Mouse (Mus musculus) lung, postnatal 0 days (tissue): ENCODE measurements around the gene Trim15. TPM values are rescaled to one million over a fixed set of nuclear protein-coding genes. Genes with fewer than 3 reads are reported as not detected.

Experiments
- ATAC-seq: fragments of 200-750 bp; cut with Nextera tagmentation; 2 replicates; pipeline ENCODE4 v1.8.0; 2017; ENCODE audit warnings: moderate library complexity
- DNase-seq: peaks from one replicate; pipeline ENCODE4 v3.0.0-alpha.2; 2016; ENCODE audit warnings: low spot score
- H3K27ac ChIP-seq: fragments of 300-500 bp; sonication (generic); 2 replicates; pipeline ENCODE4 v1.5.1; 2014; ENCODE audit warnings: antibody characterized with exemption, mild to moderate bottlenecking, low read length, mixed read lengths
- H3K27me3 ChIP-seq: fragments of 300-500 bp; sonication (generic); replicated peaks from 2 replicates; pipeline ENCODE4 v1.6.1; 2014; ENCODE audit warnings: low read length, mixed read lengths; ENCODE audit not compliant: insufficient read depth
- H3K36me3 ChIP-seq: fragments of 300-500 bp; sonication (generic); 2 replicates; pipeline ENCODE4 v1.6.1; 2014; ENCODE audit warnings: low read length, mixed read lengths; ENCODE audit not compliant: insufficient read depth
- H3K4me1 ChIP-seq: fragments of 300-500 bp; sonication (generic); 2 replicates; pipeline ENCODE4 v1.6.1; 2014; ENCODE audit warnings: antibody characterized with exemption, low read depth, low read length, mixed read lengths; ENCODE audit not compliant: insufficient read depth
- H3K4me2 ChIP-seq: fragments of 300-500 bp; sonication (generic); replicated peaks from 2 replicates; pipeline ENCODE4 v1.6.1; 2014; ENCODE audit warnings: low read depth, mild to moderate bottlenecking, low read length, moderate library complexity, mixed read lengths
- H3K4me3 ChIP-seq: fragments of 300-500 bp; sonication (generic); 2 replicates; pipeline ENCODE4 v1.5.1; 2014; ENCODE audit warnings: low read depth, low read length
- H3K9ac ChIP-seq: fragments of 300-500 bp; sonication (generic); replicated peaks from 2 replicates; pipeline ENCODE4 v1.6.1; 2014; ENCODE audit warnings: low read depth, mild to moderate bottlenecking
- H3K9me3 ChIP-seq: fragments of 300-500 bp; sonication (generic); 2 replicates; pipeline ENCODE4 v1.6.1; 2016; ENCODE audit warnings: low read length, mixed read lengths
- CTCF ChIP-seq: IDR thresholded peaks from 2 replicates; pipeline ENCODE4 v1.5.1; 2016; ENCODE audit warnings: antibody characterized with exemption, mild to moderate bottlenecking
- EP300 ChIP-seq: IDR thresholded peaks from 2 replicates; pipeline ENCODE4 v1.6.1; 2016; ENCODE audit warnings: antibody characterized with exemption, mild to moderate bottlenecking, control low read depth
- WGBS: fragments of 180-500 bp; shearing (Covaris S2); extraction: QIAGEN DNeasy Blood & Tissue Kit; methylation state at CpG from one replicate; pipeline ENCODE4 v1.1.7; 2014; 5-methylcytosine and 5-hydroxymethylcytosine counted together
- polyA plus RNA-seq: library from polyadenylated mRNA; unstranded; fragments of >200 nt; fragmentation: Nextera tagmentation; extraction: Ambion mirVana; gene quantifications from 2 replicates; pipeline ENCODE4 v1.2.1, GENCODE M21; 2015

Trim15 gene
- polyA plus RNA-seq, 1 experiment from 2014 or later = 0.14 TPM

GRCm38 (mm10) chr17:36874636-36875035 is 7.6 kb upstream of the Trim15 start:
- no peak overlapping the region for H3K4me2 ChIP-seq
- peak; percentile 26 for DNase-seq
- ATAC-seq = peak; percentile 6; the same call in 1 of the 2 replicates
- H3K4me1 ChIP-seq = no peaks in the 10 kb centered on the region
- H3K9ac ChIP-seq = no peak overlapping the region
- H3K36me3 ChIP-seq = no peaks in the 10 kb centered on the region
- TF ChIP-seq EP300 (no peak), CTCF (no peak)
- no peak overlapping the region for H3K27ac ChIP-seq
- no peaks in the 10 kb centered on the region for H3K9me3 ChIP-seq
- H3K27me3 ChIP-seq = no peaks in the 10 kb centered on the region
- no peak overlapping the region for H3K4me3 ChIP-seq
- whole genome bisulfite sequencing = 23% methylated on average over 4 of the region's 4 CpGs

GRCm38 (mm10) chr17:36869955-36870810 is 3.2 kb upstream of the Trim15 start:
- H3K4me3 ChIP-seq = no peak overlapping the region
- H3K36me3 ChIP-seq = no peaks in the 10 kb centered on the region
- peaks cover 10% of the 10 kb centered on the region; the same call in 1 of the 2 replicates for H3K27me3 ChIP-seq
- ATAC-seq (no peak; the same call in 1 of the 2 replicates), DNase-seq (peak; percentile 19)
- no peaks in the 10 kb centered on the region for H3K9me3 ChIP-seq
- no peak overlapping the region for H3K27ac ChIP-seq
- 0 out of 2 replicates have a peak, but pooled peaks cover 2% of the 10 kb centered on the region for H3K4me1 ChIP-seq
- no peak overlapping the region for H3K4me2 ChIP-seq
- WGBS = 56% methylated on average over 25 of the region's 25 CpGs
- TF ChIP-seq EP300 = no peak
- no peak for TF ChIP-seq CTCF
- no peak overlapping the region; the same call in 1 of the 2 replicates for H3K9ac ChIP-seq

- peak; percentile 37; the same call in 1 of the 2 replicates for ATAC-seq
- Histone ChIP-seq H3K4me3 (no peak within 1 kb of the TSS), H3K9me3 (no peaks in the 10 kb centered on the region), H3K4me1 (0 out of 2 replicates have a peak, but pooled peaks cover 2% of the 10 kb centered on the region), H3K9ac (no peak within 1 kb of the TSS; the same call in 1 of the 2 replicates), H3K27me3 (peaks cover 10% of the 10 kb centered on the region; the same call in 1 of the 2 replicates), H3K36me3 (no peaks in the 10 kb centered on the region), H3K4me2 (no peak within 1 kb of the TSS), H3K27ac (no peak within 1 kb of the TSS)
- DNase-seq = no peak
- TF ChIP-seq CTCF (no peak), EP300 (no peak)
- WGBS = 74% methylated on average over 4 of the region's 4 CpGs
These were observed 2.4 kb upstream of the Trim15 start, which contains the start of gene Trim10 for GRCm38 (mm10) chr17:36869284-36869954. Gene Trim10 (plus strand): TSS chr17:36869574.

DNA sequence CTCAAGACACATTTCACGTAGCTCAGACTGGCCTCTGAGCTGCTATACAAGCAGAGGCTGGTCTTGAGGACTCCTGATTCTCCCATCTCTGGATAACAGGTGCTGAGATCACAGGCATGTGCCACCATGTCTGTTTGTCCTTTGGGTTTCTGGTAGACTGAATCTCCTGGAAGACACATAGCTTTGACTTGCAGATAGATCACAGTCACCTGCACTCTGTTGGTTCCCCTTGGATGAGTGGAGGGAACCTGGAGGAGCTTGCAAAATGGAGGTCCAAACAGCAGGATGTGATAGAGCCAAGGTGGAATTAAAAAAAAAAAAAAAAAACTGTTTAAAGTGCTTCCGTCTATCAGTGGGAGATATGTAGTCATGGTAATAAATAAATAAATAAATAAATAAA is 1.8 kb upstream of the Trim15 start:
- Histone ChIP-seq H3K4me2 (no peak overlapping the region), H3K27me3 (peaks cover 10% of the 10 kb centered on the region; the same call in 1 of the 2 replicates), H3K27ac (no peak overlapping the region), H3K4me3 (no peak overlapping the region), H3K9ac (no peak overlapping the region), H3K4me1 (0 out of 2 replicates have a peak, but pooled peaks cover 2% of the 10 kb centered on the region), H3K36me3 (no peaks in the 10 kb centered on the region), H3K9me3 (no peaks in the 10 kb centered on the region)
- DNase-seq (no peak), ATAC-seq (no peak)
- 74% methylated on average over 2 of the region's 2 CpGs for WGBS
- TF ChIP-seq EP300 (no peak), CTCF (no peak)

- Histone ChIP-seq H3K9me3 (no peaks in the 10 kb centered on the region), H3K4me3 (no peak overlapping the region), H3K27ac (no peak overlapping the region), H3K9ac (no peak overlapping the region), H3K4me1 (no peaks in the 10 kb centered on the region), H3K27me3 (peaks cover 4% of the 10 kb centered on the region; the same call in 1 of the 2 replicates), H3K4me2 (no peak overlapping the region), H3K36me3 (peaks cover 17% of the 10 kb centered on the region; the same call in 1 of the 2 replicates)
- DNase-seq (no peak), ATAC-seq (no peak)
- TF ChIP-seq CTCF (no peak), EP300 (no peak)
- WGBS = 35% methylated on average over 2 of the region's 2 CpGs
These were observed 5.3 kb downstream of the Trim15 start for GRCm38 (mm10) chr17:36861680-36862079.

DNA sequence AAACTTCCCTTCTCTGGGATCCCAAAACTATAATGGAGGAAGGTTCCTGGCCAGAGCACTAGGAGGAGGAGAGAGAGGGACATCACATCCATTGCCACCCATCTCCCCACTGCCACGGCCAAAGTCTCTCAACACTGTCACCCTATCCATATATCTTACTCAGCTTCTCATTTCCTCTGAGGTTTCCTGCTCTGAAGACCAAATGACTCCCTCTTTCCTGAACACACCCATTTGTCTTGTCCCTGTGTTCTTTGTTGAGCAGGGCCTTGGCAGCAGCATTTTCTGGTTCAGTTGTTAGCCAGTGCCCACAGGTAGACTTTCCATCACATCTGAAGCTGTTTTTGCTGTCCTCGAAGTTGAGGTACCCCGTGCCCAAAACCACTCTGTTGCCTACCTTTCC is 8.8 kb downstream of the Trim15 start:
- WGBS = 82% methylated on average over 3 of the region's 3 CpGs
- Histone ChIP-seq H3K27me3 (no peaks in the 10 kb centered on the region), H3K4me3 (no peak overlapping the region), H3K4me2 (no peak overlapping the region), H3K9ac (no peak overlapping the region), H3K36me3 (peaks cover 35% of the 10 kb centered on the region), H3K9me3 (no peaks in the 10 kb centered on the region), H3K27ac (no peak overlapping the region), H3K4me1 (no peaks in the 10 kb centered on the region)
- TF ChIP-seq CTCF = no peak
- TF ChIP-seq EP300 = no peak
- DNase-seq (no peak), ATAC-seq (no peak)
